Mouse (Mus musculus) spleen, adult 2 months (tissue): ENCODE measurements around the gene Sez6l2. TPM values are rescaled to one million over a fixed set of nuclear protein-coding genes. Genes with fewer than 3 reads are reported as not detected.

Experiments used
- DNase-seq, 2 experiments: peaks; one replicate each; pipeline versions ENCODE4 v3.0.0 to v3.0.0-alpha.2; 2012 to 2021; ENCODE audit warnings: low spot score in 2 of 2, low read depth in 1 of 2
- H3K27ac ChIP-seq: fragments of 200-500 bp; 2 replicates; pipeline ENCODE4 v1.5.1; 2012; ENCODE audit warnings: low read length, inconsistent platforms; ENCODE audit not compliant: insufficient read depth
- H3K27me3 ChIP-seq: fragments of 200-500 bp; 2 replicates; pipeline ENCODE4 v1.6.1; 2012; ENCODE audit warnings: mild to moderate bottlenecking, moderate library complexity, low read length, inconsistent platforms; ENCODE audit not compliant: control insufficient read depth, insufficient read depth
- H3K36me3 ChIP-seq: fragments of 200-500 bp; 2 replicates; pipeline ENCODE4 v1.6.1; 2012; ENCODE audit warnings: mild to moderate bottlenecking, low read length, inconsistent platforms; ENCODE audit not compliant: control insufficient read depth, insufficient read depth
- H3K4me1 ChIP-seq: fragments of 200-500 bp; 2 replicates; pipeline ENCODE4 v1.6.1; 2011; ENCODE audit warnings: inconsistent platforms; ENCODE audit not compliant: control insufficient read depth, insufficient read depth, insufficient read length
- H3K4me3 ChIP-seq: fragments of 200-500 bp; 2 replicates; pipeline ENCODE4 v1.5.1; 2011; ENCODE audit warnings: mild to moderate bottlenecking, inconsistent platforms; ENCODE audit not compliant: insufficient read depth, insufficient read length; ENCODE audit errors: extremely low read depth
- CTCF ChIP-seq: fragments of 200-500 bp; IDR thresholded peaks from 2 replicates; pipeline ENCODE4 v1.5.1; 2011; ENCODE audit warnings: mild to moderate bottlenecking, inconsistent platforms; ENCODE audit not compliant: insufficient read depth, insufficient read length, insufficient replicate concordance; ENCODE audit errors: extremely low read depth
- POLR2A ChIP-seq: fragments of 200-500 bp; IDR thresholded peaks from 2 replicates; pipeline ENCODE4 v1.6.1; 2011; ENCODE audit warnings: low read depth, low read length, inconsistent platforms
- WGBS: fragments of 180-500 bp; shearing (Covaris S2); methylation state at CpG from one replicate; pipeline ENCODE4 v1.1.7; 2018; 5-methylcytosine and 5-hydroxymethylcytosine counted together
- polyA plus RNA-seq: library from polyadenylated mRNA; depleted of rRNA; stranded (reverse); fragments of >200 nt; gene quantifications from 2 replicates; pipeline ENCODE4 v1.2.3, GENCODE M21; 2012

Sez6l2 gene
- polyA plus RNA-seq, 1 experiment: 2.9 TPM

DNA sequence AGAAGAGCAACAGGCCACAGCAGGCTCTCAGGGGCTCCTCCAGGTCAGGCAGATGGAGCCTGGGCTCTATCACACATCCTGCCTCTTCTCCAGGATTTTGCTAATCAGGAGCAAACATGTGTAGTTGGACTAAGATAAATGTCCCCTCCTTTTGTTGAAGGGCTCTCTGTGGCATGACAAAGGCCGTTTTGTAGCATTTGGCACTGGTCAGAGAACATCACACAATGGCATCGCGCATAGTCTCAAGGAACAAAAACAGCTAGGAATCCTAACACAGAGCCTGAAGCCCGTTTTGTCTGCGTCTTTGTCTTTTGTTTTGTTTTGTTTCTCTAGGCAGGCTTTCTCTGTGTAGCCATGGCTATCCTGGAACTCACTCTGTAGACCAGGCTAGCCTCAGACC is 26.4 kb upstream of the Sez6l2 start:
- TF ChIP-seq CTCF (no peak), POLR2A (no peak)
- Histone ChIP-seq H3K27ac (no peak overlapping the region), H3K36me3 (no peaks in the 10 kb centered on the region), H3K4me3 (no peak overlapping the region), H3K4me1 (no peaks in the 10 kb centered on the region), H3K27me3 (no peaks in the 10 kb centered on the region)
- no peak for DNase-seq
- 78% methylated on average over 5 of the region's 5 CpGs for WGBS

DNA sequence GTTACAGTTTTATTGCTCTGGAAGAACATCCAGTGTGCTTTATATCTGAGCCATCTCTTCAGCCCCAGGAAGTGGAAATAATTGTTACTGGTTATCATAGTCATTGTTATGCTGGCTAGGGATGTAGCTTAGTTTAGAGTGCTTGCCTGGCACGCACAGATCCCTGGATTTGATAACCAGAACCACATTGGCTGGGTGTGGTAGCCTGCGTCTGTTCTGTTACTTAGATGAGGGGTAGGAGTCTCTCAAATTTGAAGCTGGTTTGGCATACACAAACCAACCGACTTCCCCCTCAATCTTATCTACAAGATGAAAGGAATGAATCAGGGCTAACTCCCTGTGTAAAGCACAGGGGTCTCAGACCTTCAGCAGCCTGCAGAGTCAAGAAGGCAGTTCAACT is 24.1 kb upstream of the Sez6l2 start:
- H3K27me3 ChIP-seq: no peaks in the 10 kb centered on the region
- no peak for DNase-seq
- H3K4me1 ChIP-seq: peaks cover 4% of the 10 kb centered on the region; the same call in 1 of the 2 replicates
- H3K36me3 ChIP-seq: peaks cover 5% of the 10 kb centered on the region; the same call in 1 of the 2 replicates
- TF ChIP-seq CTCF (no peak), POLR2A (no peak)
- no peak overlapping the region for H3K4me3 ChIP-seq
- no peak overlapping the region for H3K27ac ChIP-seq
- 50% methylated on average over 3 of the region's 3 CpGs for WGBS

GRCm38 (mm10) chr7:126928384-126929037 is 21.9 kb upstream of the Sez6l2 start, which contains the start of gene Kctd13:
Gene Kctd13 (plus strand): TSS chr7:126928879.
- peak; percentile 81 to 94 for DNase-seq
- WGBS: 2% methylated on average over 56 of the region's 56 CpGs
- Histone ChIP-seq H3K27me3 (no peaks in the 10 kb centered on the region), H3K4me3 (peak within 1 kb of the TSS; percentile 76), H3K36me3 (peaks cover 10% of the 10 kb centered on the region), H3K4me1 (peaks cover 4% of the 10 kb centered on the region; the same call in 1 of the 2 replicates), H3K27ac (peak within 1 kb of the TSS; percentile 51; the same call in 1 of the 2 replicates)
- TF ChIP-seq POLR2A (peak; percentile 70), CTCF (no peak)

- H3K27ac ChIP-seq: no peak overlapping the region
- H3K27me3 ChIP-seq: no peaks in the 10 kb centered on the region
- peaks cover 10% of the 10 kb centered on the region for H3K36me3 ChIP-seq
- under 1% methylated on average over 27 of the region's 27 CpGs for WGBS
- no peak for DNase-seq
- peaks cover 4% of the 10 kb centered on the region; the same call in 1 of the 2 replicates for H3K4me1 ChIP-seq
- TF ChIP-seq CTCF (no peak), POLR2A (no peak)
- peak overlapping the region; percentile 76 for H3K4me3 ChIP-seq
Measured at GRCm38 (mm10) chr7:126929046-126929445, 21.3 kb upstream of the Sez6l2 start.

- Histone ChIP-seq H3K27ac (no peak overlapping the region), H3K36me3 (peaks cover 18% of the 10 kb centered on the region), H3K27me3 (no peaks in the 10 kb centered on the region), H3K4me1 (peaks cover 4% of the 10 kb centered on the region; the same call in 1 of the 2 replicates), H3K4me3 (no peak overlapping the region)
- DNase-seq: no peak
- WGBS: 94% methylated on average over 2 of the region's 2 CpGs
- TF ChIP-seq POLR2A: no peak
- no peak for TF ChIP-seq CTCF
Measured at GRCm38 (mm10) chr7:126932652-126933051, 17.7 kb upstream of the Sez6l2 start.

DNA sequence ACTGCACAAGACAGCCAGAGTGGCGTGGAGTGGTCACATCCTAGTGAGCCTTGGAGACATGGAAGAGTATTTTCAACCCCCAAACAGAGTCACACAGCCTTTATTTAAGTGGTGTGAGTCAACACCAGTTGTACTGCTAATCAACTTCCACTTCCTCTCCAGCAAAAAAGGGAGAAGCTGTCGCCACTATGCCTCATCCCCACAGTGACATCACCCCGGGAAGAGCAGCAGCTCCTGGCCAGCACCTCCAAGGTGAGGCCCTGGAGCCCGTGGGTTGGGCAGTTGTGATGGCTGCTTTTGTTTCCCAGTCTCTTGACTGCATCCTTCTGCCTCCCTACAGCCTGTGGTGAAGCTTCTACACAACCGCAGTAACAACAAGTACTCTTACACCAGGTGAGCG is 9.2 kb upstream of the Sez6l2 start:
- TF ChIP-seq CTCF (no peak), POLR2A (no peak)
- 79% methylated on average over 6 of the region's 6 CpGs for WGBS
- no peak for DNase-seq
- Histone ChIP-seq H3K27me3 (no peaks in the 10 kb centered on the region), H3K4me3 (no peak overlapping the region), H3K27ac (no peak overlapping the region), H3K4me1 (no peaks in the 10 kb centered on the region), H3K36me3 (peaks cover 21% of the 10 kb centered on the region)

DNA sequence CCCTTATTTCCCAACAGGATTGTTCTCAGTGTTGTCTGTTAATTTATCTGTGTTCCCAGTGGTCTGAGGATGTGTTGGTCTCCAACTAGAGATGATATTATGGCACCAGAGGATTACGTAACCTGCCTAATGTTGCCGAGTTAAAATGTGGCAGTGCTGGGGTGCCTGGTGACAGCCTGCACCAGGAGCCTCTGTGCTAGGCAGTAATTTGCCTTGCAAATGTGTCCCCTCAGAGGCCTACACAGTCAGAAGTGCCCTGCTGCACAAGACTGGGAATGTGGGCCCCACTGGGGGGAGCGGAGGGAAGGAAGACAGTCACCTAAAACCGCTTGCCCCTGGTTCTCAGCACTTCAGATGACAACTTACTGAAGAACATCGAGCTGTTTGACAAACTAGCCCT is 8.6 kb upstream of the Sez6l2 start:
- DNase-seq: no peak
- no peaks in the 10 kb centered on the region for H3K27me3 ChIP-seq
- H3K27ac ChIP-seq: no peak overlapping the region
- 83% methylated on average over 5 of the region's 5 CpGs for WGBS
- no peaks in the 10 kb centered on the region for H3K4me1 ChIP-seq
- no peak overlapping the region for H3K4me3 ChIP-seq
- peaks cover 19% of the 10 kb centered on the region for H3K36me3 ChIP-seq
- TF ChIP-seq POLR2A (no peak), CTCF (no peak)
